ENCODE assay signal across 12 mouse cellular contexts in genomic region chr4:142181646-142182045, GRCm38 (mm10).
"Had no signal": no experiment of that assay in that cellular context is flagged by ENCODE, and none has a peak within 500 bp of the region (broad histone marks: within the 10 kb centered on the region; RNA-seq: fewer than 3 reads in every experiment).

No protein-coding gene starts in this region.

- DNase-seq: kidney, adult 2 months; kidney, postnatal 10 days; left cerebral cortex, postnatal 4 days; liver; liver, embryonic 13.5 days; liver, postnatal 0 days; right cerebral cortex, postnatal 14 days; thymus, adult 2 months; thymus, postnatal 25 days had no signal

- ATAC-seq: intestine, embryonic 16.5 days; liver, postnatal 0 days; midbrain, embryonic 13.5 days had no signal

- H3K36me3 ChIP-seq: liver, embryonic 13.5 days; midbrain, embryonic 13.5 days; stomach, embryonic 15.5 days had no signal

- H3K4me3 ChIP-seq: liver, embryonic 13.5 days; midbrain, embryonic 13.5 days; stomach, embryonic 15.5 days had no signal

- H3K4me2 ChIP-seq: liver, embryonic 13.5 days; midbrain, embryonic 13.5 days; stomach, embryonic 15.5 days had no signal

- H3K9me3 ChIP-seq: liver, embryonic 13.5 days; midbrain, embryonic 13.5 days; stomach, embryonic 15.5 days had no signal

- H3K27ac ChIP-seq: liver, embryonic 13.5 days; midbrain, embryonic 13.5 days had no signal

- H3K9ac ChIP-seq: liver, embryonic 13.5 days; liver, postnatal 0 days; midbrain, embryonic 13.5 days; stomach, embryonic 15.5 days had no signal

- H3K27me3 ChIP-seq: liver, embryonic 13.5 days; midbrain, embryonic 13.5 days; stomach, embryonic 15.5 days had no signal
